Comparison of ENCODE assay signal across 8 mouse cellular contexts in genomic region chr3:130819031-130819836, GRCm38 (mm10).
DNase-seq lines count a peak whose midpoint lies in the region; ATAC-seq and TF ChIP-seq lines count a peak whose summit lies in the region.

No protein-coding gene starts in this region.

- peak overlapping the region; percentile 61 for H3K4me2 ChIP-seq in heart, embryonic 16.5 days (ENCODE audit: low read depth, low read length)
- peak overlapping the region; percentile 56 for H3K4me2 ChIP-seq in hindbrain, embryonic 13.5 days
- peak overlapping the region; percentile 41 for H3K4me2 ChIP-seq in midbrain, embryonic 11.5 days

- no peak for DNase-seq in heart, postnatal 36 days
- no peak for DNase-seq in MEL (ENCODE audit: low read depth, low spot score)
- DNase-seq in midbrain, embryonic 11.5 days (ENCODE audit: low spot score, missing footprints): no peak
- DNase-seq in urinary bladder, postnatal 14 days (ENCODE audit: low spot score): no peak
- DNase-seq in embryo, embryonic 9.5 days (ENCODE audit: extremely low spot score): no peak
- no peak for DNase-seq in c-Kit-positive CD71-positive TER-119-positive erythroid progenitor cells, embryonic 14.5 days (ENCODE audit: low spot score)

- peaks cover 3% of the 10 kb centered on the region; the same call in 1 of the 2 replicates for H3K4me1 ChIP-seq in heart, embryonic 16.5 days (ENCODE audit: control insufficient read depth, insufficient read depth, low read length)
- H3K4me1 ChIP-seq in MEL (ENCODE audit: control insufficient read depth in 1 of 2, insufficient read depth in 2 of 2, low read length in 2 of 2): no peaks in the 10 kb centered on the region
- 0 out of 2 replicates have a peak, but pooled peaks cover 3% of the 10 kb centered on the region for H3K4me1 ChIP-seq in hindbrain, embryonic 13.5 days (replicated peaks)
- H3K4me1 ChIP-seq in midbrain, embryonic 11.5 days (ENCODE audit: control insufficient read depth, insufficient read depth, low read length): no peaks in the 10 kb centered on the region; the same call in 1 of the 2 replicates

- no peak for ATAC-seq in heart, embryonic 16.5 days (replicated peaks; ENCODE audit: extremely low read depth, insufficient read depth, low FRiP score)
- peak; percentile 67 for ATAC-seq in hindbrain, embryonic 13.5 days (ENCODE audit: low FRiP score)
- ATAC-seq in midbrain, embryonic 11.5 days (ENCODE audit: low FRiP score): peak; percentile 56

- no peak for TF ChIP-seq EP300 in MEL (IDR thresholded peaks at IDR 0.05; ENCODE audit: low read depth in 1 of 2, low read length in 2 of 2)

- no peaks in the 10 kb centered on the region for H3K27me3 ChIP-seq in heart, embryonic 16.5 days (ENCODE audit: control insufficient read depth, insufficient read depth, low read length)
- no peaks in the 10 kb centered on the region for H3K27me3 ChIP-seq in MEL (ENCODE audit: control insufficient read depth in 1 of 2, insufficient read depth in 2 of 2, low read length in 2 of 2)
- H3K27me3 ChIP-seq in hindbrain, embryonic 13.5 days: peaks cover 4% of the 10 kb centered on the region; the same call in 1 of the 2 replicates
- H3K27me3 ChIP-seq in midbrain, embryonic 11.5 days (ENCODE audit: control insufficient read depth, insufficient read depth, low read length): no peaks in the 10 kb centered on the region

- H3K27ac ChIP-seq in heart, embryonic 16.5 days (ENCODE audit: low read length): no peak overlapping the region
- no peak overlapping the region for H3K27ac ChIP-seq in MEL (ENCODE audit: control insufficient read depth, low read depth, low read length)
- H3K27ac ChIP-seq in hindbrain, embryonic 13.5 days: no peak overlapping the region
- H3K27ac ChIP-seq in midbrain, embryonic 11.5 days (ENCODE audit: low read depth, low read length): no peak overlapping the region

- intact Hi-C loops in heart, postnatal 36 days (cut with DNase I): loop anchor here (5.0 kb wide), 1 partner anchor 288 kb away; no protein-coding TSS in a partner anchor

- H3K4me3 ChIP-seq in heart, embryonic 16.5 days (ENCODE audit: low read length): peak overlapping the region; percentile 53
- H3K4me3 ChIP-seq in MEL (ENCODE audit: control insufficient read depth in 1 of 2, insufficient read depth in 1 of 2, low read depth in 2 of 2, low read length in 2 of 2): peak overlapping the region; percentile 28 to 29; a peak in 2 of 4 replicates
- peak overlapping the region; percentile 28 for H3K4me3 ChIP-seq in hindbrain, embryonic 13.5 days
- peak overlapping the region; percentile 11; the same call in 1 of the 2 replicates for H3K4me3 ChIP-seq in midbrain, embryonic 11.5 days (ENCODE audit: low read depth, low read length)

- TF ChIP-seq RAD21 in MEL (IDR thresholded peaks at IDR 0.05; ENCODE audit: low read depth, low read length): no peak

- no peaks in the 10 kb centered on the region for H3K36me3 ChIP-seq in heart, embryonic 16.5 days (ENCODE audit: control insufficient read depth, insufficient read depth)
- H3K36me3 ChIP-seq in MEL (ENCODE audit: control insufficient read depth in 1 of 2, insufficient read depth in 2 of 2, low read length in 2 of 2): no peaks in the 10 kb centered on the region
- H3K36me3 ChIP-seq in hindbrain, embryonic 13.5 days: no peaks in the 10 kb centered on the region
- H3K36me3 ChIP-seq in midbrain, embryonic 11.5 days (ENCODE audit: control insufficient read depth, insufficient read depth, low read length): no peaks in the 10 kb centered on the region

- no peaks in the 10 kb centered on the region for H3K79me2 ChIP-seq in MEL (ENCODE audit: control insufficient read depth, insufficient read depth, low read length, poor library complexity)

- TF ChIP-seq CTCF in MEL (IDR thresholded peaks at IDR 0.05 in 2 of 3, conservative IDR thresholded peaks at IDR 0.05 in 1 of 3; ENCODE audit: control insufficient read depth in 1 of 3, insufficient read depth in 1 of 3, low read depth in 2 of 3, low read length in 3 of 3, poor library complexity in 1 of 3, severe bottlenecking in 1 of 3): no peak

- no peaks in the 10 kb centered on the region for H3K9me3 ChIP-seq in heart, embryonic 16.5 days (replicated peaks; ENCODE audit: control insufficient read depth, low read length)
- no peaks in the 10 kb centered on the region for H3K9me3 ChIP-seq in MEL (replicated peaks; ENCODE audit: insufficient read depth, low read length)
- no peaks in the 10 kb centered on the region for H3K9me3 ChIP-seq in hindbrain, embryonic 13.5 days
- H3K9me3 ChIP-seq in midbrain, embryonic 11.5 days (ENCODE audit: control insufficient read depth, low read length): no peaks in the 10 kb centered on the region

- WGBS in heart, embryonic 16.5 days: 44% methylated on average over 17 of the region's 17 CpGs
- WGBS in hindbrain, embryonic 13.5 days: 47% methylated on average over 17 of the region's 17 CpGs
- 46% methylated on average over 17 of the region's 17 CpGs for WGBS in midbrain, embryonic 11.5 days

- no peak for TF ChIP-seq POLR2A in MEL (IDR thresholded peaks at IDR 0.05; ENCODE audit: control insufficient read depth in 1 of 2, insufficient read depth in 1 of 2, low read depth in 1 of 2, low read length in 2 of 2, poor library complexity in 1 of 2)

- peak overlapping the region; percentile 18; the same call in 1 of the 2 replicates for H3K9ac ChIP-seq in heart, embryonic 16.5 days (ENCODE audit: low read length)
- H3K9ac ChIP-seq in MEL (ENCODE audit: control insufficient read depth, low read depth, low read length, poor library complexity, severe bottlenecking): no peak overlapping the region
- peak overlapping the region; percentile 62; the same call in 1 of the 2 replicates for H3K9ac ChIP-seq in hindbrain, embryonic 13.5 days
- peak overlapping the region; percentile 55; the same call in 1 of the 2 replicates for H3K9ac ChIP-seq in midbrain, embryonic 11.5 days (ENCODE audit: low read length)

TF ChIP-seq in MEL, 35 proteins besides CTCF, POLR2A, EP300 and RAD21:
- no peak for TF ChIP-seq TCF12 (IDR thresholded peaks at IDR 0.05; ENCODE audit: low read depth, low read length)
- TF ChIP-seq ZC3H11A (IDR thresholded peaks at IDR 0.05; ENCODE audit: low read depth, low read length): no peak
- no peak for TF ChIP-seq ETS1 (IDR thresholded peaks at IDR 0.05; ENCODE audit: low read depth, low read length)
- TF ChIP-seq ZKSCAN1 (IDR thresholded peaks at IDR 0.05; ENCODE audit: low read depth, low read length): no peak
- TF ChIP-seq POLR2AphosphoS5 (IDR thresholded peaks at IDR 0.05; ENCODE audit: borderline replicate concordance, low read depth, low read length): no peak
- no peak for TF ChIP-seq MEF2A (IDR thresholded peaks at IDR 0.05; ENCODE audit: extremely low read depth, insufficient replicate concordance, low read depth, low read length, poor library complexity, severe bottlenecking)
- TF ChIP-seq HCFC1 (IDR thresholded peaks at IDR 0.05; ENCODE audit: low read depth, low read length): no peak
- TF ChIP-seq MAX (IDR thresholded peaks at IDR 0.05; ENCODE audit: low read length): no peak
- no peak for TF ChIP-seq MXI1 (IDR thresholded peaks at IDR 0.05; ENCODE audit: low read depth, low read length)
- no peak for TF ChIP-seq BHLHE40 (IDR thresholded peaks at IDR 0.05; ENCODE audit: borderline replicate concordance, low read depth, low read length)
- no peak for TF ChIP-seq USF2 (IDR thresholded peaks at IDR 0.05; ENCODE audit: borderline replicate concordance in 1 of 2, insufficient read depth in 1 of 2, low read depth in 1 of 2, low read length in 2 of 2)
TF ChIP-seq in MEL: peak in this region for 0.
